Mouse (Mus musculus): Measurements from ENCODE around the gene Fignl1. TPM values are rescaled to one million over a fixed set of nuclear protein-coding genes. Genes with fewer than 3 reads are reported as not detected.

Gene Fignl1
- total and polyA plus RNA-seq, 3 experiments, result 0.21 to 1.2 (median 0.30) TPM

- Histone ChIP-seq H3K4me1 (ENCODE audit: control insufficient read depth, insufficient read depth, low read length) (no peaks in the 10 kb centered on the region), H3K79me2 (replicated peaks; ENCODE audit: control insufficient read depth, insufficient read depth, low read length) (no peaks in the 10 kb centered on the region), H3K27me3 (ENCODE audit: control insufficient read depth, insufficient read depth, low read length) (no peaks in the 10 kb centered on the region), H3K4me3 (no peak overlapping the region), H3K9ac (ENCODE audit: low read depth, low read length) (no peak overlapping the region), H3K36me3 (ENCODE audit: control insufficient read depth, insufficient read depth, low read length) (no peaks in the 10 kb centered on the region), H3K27ac (no peak overlapping the region)
- intact Hi-C loops (cut with DNase I), result no loop called here
- TF ChIP-seq POLR2A (IDR thresholded peaks at IDR 0.05; ENCODE audit: insufficient read depth, low read depth, low read length), result no peak
- no peak for TF ChIP-seq CTCF (IDR thresholded peaks at IDR 0.05)
- TF ChIP-seq EP300 (IDR thresholded peaks at IDR 0.05; ENCODE audit: insufficient read depth, low read depth, low read length), result no peak
- 74% methylated on average over 5 of the region's 5 CpGs for WGBS
- no peak for DNase-seq
Observed at GRCm38 (mm10) chr11:11751091-11751490, 57.7 kb downstream of the Fignl1 start.

- WGBS, result 38% methylated on average over 1 of the region's 1 CpGs
- no peak for DNase-seq
- no peak overlapping the region for H3K9ac ChIP-seq (ENCODE audit: low read depth, low read length)
- H3K79me2 ChIP-seq (replicated peaks; ENCODE audit: control insufficient read depth, insufficient read depth, low read length), result no peaks in the 10 kb centered on the region
- H3K4me1 ChIP-seq (ENCODE audit: control insufficient read depth, insufficient read depth, low read length), result no peaks in the 10 kb centered on the region
- H3K27me3 ChIP-seq (ENCODE audit: control insufficient read depth, insufficient read depth, low read length), result no peaks in the 10 kb centered on the region
- H3K27ac ChIP-seq, result no peak overlapping the region
- H3K4me3 ChIP-seq, result no peak overlapping the region
- intact Hi-C loops (cut with DNase I), result no loop called here
- no peak for TF ChIP-seq CTCF (IDR thresholded peaks at IDR 0.05)
- no peak for TF ChIP-seq EP300 (IDR thresholded peaks at IDR 0.05; ENCODE audit: insufficient read depth, low read depth, low read length)
- TF ChIP-seq POLR2A (IDR thresholded peaks at IDR 0.05; ENCODE audit: insufficient read depth, low read depth, low read length), result no peak
- H3K36me3 ChIP-seq (ENCODE audit: control insufficient read depth, insufficient read depth, low read length), result no peaks in the 10 kb centered on the region
Observed at GRCm38 (mm10) chr11:11744222-11744621, 64.5 kb downstream of the Fignl1 start.

GRCm38 (mm10) chr11:11742626-11743025 lies 66.1 kb downstream of the Fignl1 start:
- Histone ChIP-seq H3K79me2 (replicated peaks; ENCODE audit: control insufficient read depth, insufficient read depth, low read length) (no peaks in the 10 kb centered on the region), H3K36me3 (ENCODE audit: control insufficient read depth, insufficient read depth, low read length) (no peaks in the 10 kb centered on the region), H3K9ac (ENCODE audit: low read depth, low read length) (no peak overlapping the region), H3K4me3 (no peak overlapping the region), H3K27me3 (ENCODE audit: control insufficient read depth, insufficient read depth, low read length) (no peaks in the 10 kb centered on the region), H3K27ac (no peak overlapping the region), H3K4me1 (ENCODE audit: control insufficient read depth, insufficient read depth, low read length) (no peaks in the 10 kb centered on the region)
- 18% methylated on average over 2 of the region's 2 CpGs for WGBS
- intact Hi-C loops (cut with DNase I), result loop anchor here (2.0 kb wide), 1 partner anchor 186 kb away; no protein-coding TSS in a partner anchor
- TF ChIP-seq CTCF (IDR thresholded peaks at IDR 0.05) (peak; percentile 64), POLR2A (IDR thresholded peaks at IDR 0.05; ENCODE audit: insufficient read depth, low read depth, low read length) (no peak), EP300 (IDR thresholded peaks at IDR 0.05; ENCODE audit: insufficient read depth, low read depth, low read length) (no peak)
- DNase-seq, result no peak

GRCm38 (mm10) chr11:11741574-11741973 lies 67.2 kb downstream of the Fignl1 start:
- H3K9ac ChIP-seq (ENCODE audit: low read depth, low read length), result no peak overlapping the region
- no peak for DNase-seq
- WGBS, result 76% methylated on average over 5 of the region's 5 CpGs
- H3K4me1 ChIP-seq (ENCODE audit: control insufficient read depth, insufficient read depth, low read length), result no peaks in the 10 kb centered on the region
- no peak for TF ChIP-seq CTCF (IDR thresholded peaks at IDR 0.05)
- TF ChIP-seq EP300 (IDR thresholded peaks at IDR 0.05; ENCODE audit: insufficient read depth, low read depth, low read length), result no peak
- TF ChIP-seq POLR2A (IDR thresholded peaks at IDR 0.05; ENCODE audit: insufficient read depth, low read depth, low read length), result no peak
- no peaks in the 10 kb centered on the region for H3K27me3 ChIP-seq (ENCODE audit: control insufficient read depth, insufficient read depth, low read length)
- intact Hi-C loops (cut with DNase I), result no loop called here
- H3K4me3 ChIP-seq, result no peak overlapping the region
- no peaks in the 10 kb centered on the region for H3K79me2 ChIP-seq (replicated peaks; ENCODE audit: control insufficient read depth, insufficient read depth, low read length)
- no peak overlapping the region for H3K27ac ChIP-seq
- no peaks in the 10 kb centered on the region for H3K36me3 ChIP-seq (ENCODE audit: control insufficient read depth, insufficient read depth, low read length)

- intact Hi-C loops (cut with DNase I), result no loop called here
- WGBS, result 66% methylated on average over 5 of the region's 5 CpGs
- Histone ChIP-seq H3K36me3 (ENCODE audit: control insufficient read depth, insufficient read depth, low read length) (no peaks in the 10 kb centered on the region), H3K27me3 (ENCODE audit: control insufficient read depth, insufficient read depth, low read length) (no peaks in the 10 kb centered on the region), H3K27ac (no peak overlapping the region), H3K9ac (ENCODE audit: low read depth, low read length) (no peak overlapping the region), H3K79me2 (replicated peaks; ENCODE audit: control insufficient read depth, insufficient read depth, low read length) (no peaks in the 10 kb centered on the region), H3K4me3 (no peak overlapping the region), H3K4me1 (ENCODE audit: control insufficient read depth, insufficient read depth, low read length) (no peaks in the 10 kb centered on the region)
- no peak for TF ChIP-seq EP300 (IDR thresholded peaks at IDR 0.05; ENCODE audit: insufficient read depth, low read depth, low read length)
- TF ChIP-seq POLR2A (IDR thresholded peaks at IDR 0.05; ENCODE audit: insufficient read depth, low read depth, low read length), result no peak
- no peak for TF ChIP-seq CTCF (IDR thresholded peaks at IDR 0.05)
- no peak for DNase-seq
Observed at GRCm38 (mm10) chr11:11740603-11741002, 68.2 kb downstream of the Fignl1 start.

GRCm38 (mm10) chr11:11739054-11739453 lies 69.7 kb downstream of the Fignl1 start:
- Histone ChIP-seq H3K9ac (ENCODE audit: low read depth, low read length) (no peak overlapping the region), H3K4me3 (no peak overlapping the region), H3K27ac (no peak overlapping the region), H3K79me2 (replicated peaks; ENCODE audit: control insufficient read depth, insufficient read depth, low read length) (no peaks in the 10 kb centered on the region), H3K36me3 (ENCODE audit: control insufficient read depth, insufficient read depth, low read length) (no peaks in the 10 kb centered on the region), H3K27me3 (ENCODE audit: control insufficient read depth, insufficient read depth, low read length) (no peaks in the 10 kb centered on the region), H3K4me1 (ENCODE audit: control insufficient read depth, insufficient read depth, low read length) (no peaks in the 10 kb centered on the region)
- intact Hi-C loops (cut with DNase I), result no loop called here
- DNase-seq, result no peak
- TF ChIP-seq CTCF (IDR thresholded peaks at IDR 0.05), result no peak
- TF ChIP-seq EP300 (IDR thresholded peaks at IDR 0.05; ENCODE audit: insufficient read depth, low read depth, low read length), result no peak
- no peak for TF ChIP-seq POLR2A (IDR thresholded peaks at IDR 0.05; ENCODE audit: insufficient read depth, low read depth, low read length)
- 76% methylated on average over 3 of the region's 3 CpGs for WGBS
